Mouse (Mus musculus) retina, postnatal 1 day (tissue): ENCODE data around the gene Pld5.
A peak's percentile ranks its signal among the peaks of the same experiment; 100 is the strongest.

Source experiments
- DNase-seq: peaks from one replicate; pipeline ENCODE4 v3.0.0-alpha.2; 2012

Pld5 gene

GRCm38 (mm10) chr1:176274667-176275610 lies at the start of gene Pld5:
Gene Pld5, minus strand, starts transcription at chr1:176275312.
- DNase-seq: peak; percentile 63

- DNase-seq: no peak
Observed at GRCm38 (mm10) chr1:176315063-176315462, 40.0 kb upstream of the Pld5 start.

- no peak for DNase-seq
Observed at GRCm38 (mm10) chr1:176310174-176310573, 35.1 kb upstream of the Pld5 start.

GRCm38 (mm10) chr1:176289396-176289795 lies 14.3 kb upstream of the Pld5 start:
- no peak for DNase-seq

GRCm38 (mm10) chr1:176275611-176275980 lies 484 bp upstream of the Pld5 start:
- DNase-seq: no peak

- DNase-seq: no peak
Observed at GRCm38 (mm10) chr1:176248717-176249030, 26.4 kb downstream of the Pld5 start.

- no peak for DNase-seq
Observed at GRCm38 (mm10) chr1:176247885-176248716, 27.0 kb downstream of the Pld5 start.

DNA sequence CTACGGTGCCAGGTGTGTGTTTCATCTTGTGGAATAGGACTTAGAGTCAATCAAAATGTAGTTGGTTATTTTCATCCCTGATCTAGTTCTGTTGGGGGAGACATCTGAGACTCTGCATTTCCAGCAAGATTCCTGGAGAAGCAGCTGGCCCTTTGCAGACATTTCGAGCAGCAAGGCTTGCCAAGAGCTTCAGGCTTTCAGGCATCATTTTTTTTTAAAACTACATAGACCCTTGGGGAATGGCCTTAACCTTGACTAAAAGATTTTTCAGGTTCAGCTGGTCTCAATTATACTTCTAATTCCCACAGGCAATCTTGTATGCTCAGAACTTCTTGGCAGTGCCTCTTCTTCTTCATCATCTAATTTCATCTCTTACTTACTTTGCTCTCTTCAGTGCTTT lies 35.9 kb downstream of the Pld5 start:
- no peak for DNase-seq

- no peak for DNase-seq
Observed at GRCm38 (mm10) chr1:176223794-176224193, 51.3 kb downstream of the Pld5 start.

- DNase-seq: peak; percentile 71
Observed at GRCm38 (mm10) chr1:176223196-176223595, 51.9 kb downstream of the Pld5 start.

- no peak for DNase-seq
Observed at GRCm38 (mm10) chr1:176218217-176218616, 56.9 kb downstream of the Pld5 start.

DNA sequence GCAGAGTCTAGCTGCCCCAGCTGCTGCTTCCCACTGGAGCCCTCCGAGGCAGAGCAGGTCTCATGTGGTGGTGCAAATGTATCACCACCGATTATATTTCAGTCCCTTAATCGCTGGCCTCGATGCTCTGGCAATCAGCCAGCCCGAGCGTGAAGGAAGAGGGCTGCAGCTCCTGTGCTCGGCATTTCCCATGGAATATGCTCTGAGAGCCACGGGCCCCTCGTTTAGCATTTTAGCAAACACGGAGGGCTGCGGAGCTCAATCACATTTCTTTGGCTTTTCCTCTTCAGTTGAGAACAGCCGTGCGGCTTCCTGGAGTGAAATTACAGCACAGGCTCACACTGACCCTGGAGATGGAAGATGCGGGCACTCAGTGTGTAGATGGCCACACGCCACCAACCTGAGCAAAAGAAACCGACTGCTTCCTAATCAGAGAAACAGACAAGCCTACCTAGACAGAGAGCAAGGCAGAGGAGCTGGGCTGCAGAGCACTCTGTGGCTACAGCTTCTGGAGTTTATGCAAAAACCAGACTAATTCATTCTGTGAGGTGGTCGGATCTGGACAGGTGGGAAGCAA lies 61.4 kb downstream of the Pld5 start:
- peak; percentile 83 for DNase-seq

GRCm38 (mm10) chr1:176212922-176213644 lies 62.0 kb downstream of the Pld5 start:
- no peak for DNase-seq

GRCm38 (mm10) chr1:176210803-176211202 lies 64.3 kb downstream of the Pld5 start:
- no peak for DNase-seq

DNA sequence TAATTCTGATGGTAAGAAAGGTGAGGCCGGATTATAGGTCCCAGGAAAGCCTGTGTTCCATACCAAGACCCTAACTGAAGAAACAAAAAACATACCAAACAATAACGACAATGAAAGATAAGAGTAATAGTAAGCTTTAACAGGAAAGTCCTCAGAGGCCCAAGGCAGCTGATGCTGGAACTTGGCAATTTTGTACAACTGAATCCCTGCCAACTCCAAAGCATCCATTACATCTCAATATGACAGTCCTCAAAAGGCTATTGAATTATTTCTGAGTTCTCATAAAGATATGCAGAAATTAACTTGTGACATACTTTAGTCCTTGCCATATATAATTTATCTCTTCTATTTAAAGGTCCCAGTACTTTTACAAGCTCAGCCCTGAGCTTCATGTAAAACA lies 67.1 kb downstream of the Pld5 start:
- no peak for DNase-seq

DNA sequence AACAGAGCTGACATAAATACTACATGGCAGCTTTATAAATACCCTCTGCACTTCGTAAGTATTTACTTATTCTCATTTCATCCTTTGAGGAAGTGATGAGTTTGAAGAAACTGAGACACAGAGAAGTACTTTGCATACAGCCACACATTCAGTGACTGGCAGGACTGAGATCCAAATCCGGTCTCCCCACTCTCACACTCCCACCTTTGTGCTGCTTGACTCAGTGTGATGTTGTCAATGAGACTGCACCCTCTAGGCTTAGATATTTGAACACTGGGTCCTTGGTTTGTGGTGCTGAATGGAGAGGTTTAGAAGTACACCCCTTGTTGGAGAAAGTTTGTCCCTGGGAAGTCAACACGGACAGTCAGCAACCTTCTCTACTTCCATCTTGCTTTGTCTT lies 72.8 kb downstream of the Pld5 start:
- DNase-seq: no peak

DNA sequence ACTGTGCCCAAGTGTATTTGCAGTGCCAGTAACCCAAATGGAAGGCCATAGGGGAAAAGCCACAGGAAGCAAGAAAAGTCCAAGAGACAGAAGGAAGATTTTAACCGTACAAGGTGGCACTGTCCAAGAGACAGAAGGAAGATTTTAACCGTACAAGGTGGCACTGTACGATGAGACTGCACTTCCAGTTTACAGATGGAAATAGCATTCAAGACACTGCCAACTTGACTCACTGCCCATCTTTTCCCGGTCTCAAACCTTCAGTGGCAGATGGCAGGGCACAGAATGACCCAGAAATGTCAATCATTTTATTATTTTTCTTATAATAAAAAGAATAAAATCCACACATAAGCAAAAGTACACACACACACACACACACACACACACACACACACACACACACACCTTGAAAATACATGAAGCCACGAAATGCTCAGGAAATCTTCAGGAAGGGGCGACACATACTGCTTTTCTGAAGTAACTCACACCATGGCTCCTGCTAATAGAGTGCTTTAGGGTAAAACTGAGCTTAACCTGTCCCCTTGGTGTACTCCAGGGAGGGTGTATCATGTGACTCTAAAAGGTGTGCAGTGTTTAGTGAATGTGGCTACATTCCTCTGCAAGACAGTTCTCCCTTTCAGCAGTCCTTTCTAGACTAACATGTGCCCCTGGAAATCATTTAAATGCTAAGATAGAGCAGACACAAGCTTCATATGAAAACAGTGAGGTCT lies 77.9 kb downstream of the Pld5 start:
- no peak for DNase-seq

DNA sequence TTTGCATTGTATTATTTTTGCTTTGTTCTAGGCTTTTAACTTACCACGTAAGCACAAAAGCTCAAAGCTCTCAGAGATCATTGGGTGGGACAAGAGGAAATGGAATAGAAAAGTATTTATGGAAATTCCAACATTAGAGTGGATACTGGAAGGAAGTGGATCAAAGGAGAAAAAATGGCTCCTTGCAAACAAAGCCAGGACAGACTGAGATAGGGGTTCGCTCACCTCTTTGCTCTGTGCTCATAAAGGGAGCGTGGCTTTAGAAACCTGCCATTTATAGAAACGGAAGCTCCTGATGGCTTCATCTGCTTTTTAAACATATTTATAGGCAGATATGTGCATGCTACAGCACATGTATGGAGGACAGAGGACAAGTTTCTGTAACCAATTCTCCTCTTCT lies 78.8 kb downstream of the Pld5 start:
- no peak for DNase-seq

DNA sequence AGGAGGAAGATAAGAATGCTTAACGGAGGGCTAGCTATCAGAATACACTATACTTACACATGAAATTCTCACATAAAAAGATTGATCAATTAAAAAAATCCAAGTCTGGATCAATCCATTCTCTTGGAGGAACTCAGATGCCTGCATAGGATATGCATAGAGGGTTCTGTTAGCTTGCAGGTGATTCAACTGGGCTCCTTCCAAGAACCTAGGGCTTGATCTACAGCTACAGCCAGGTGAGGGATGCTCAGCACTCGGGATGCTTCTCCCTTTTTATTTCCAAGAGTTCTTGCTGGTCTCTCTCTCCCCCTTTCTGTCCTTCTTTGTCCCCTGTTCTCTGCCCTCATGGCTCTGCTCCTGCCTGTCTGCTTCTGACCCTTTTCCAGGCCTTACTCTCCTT lies 80.4 kb downstream of the Pld5 start:
- no peak for DNase-seq

DNA sequence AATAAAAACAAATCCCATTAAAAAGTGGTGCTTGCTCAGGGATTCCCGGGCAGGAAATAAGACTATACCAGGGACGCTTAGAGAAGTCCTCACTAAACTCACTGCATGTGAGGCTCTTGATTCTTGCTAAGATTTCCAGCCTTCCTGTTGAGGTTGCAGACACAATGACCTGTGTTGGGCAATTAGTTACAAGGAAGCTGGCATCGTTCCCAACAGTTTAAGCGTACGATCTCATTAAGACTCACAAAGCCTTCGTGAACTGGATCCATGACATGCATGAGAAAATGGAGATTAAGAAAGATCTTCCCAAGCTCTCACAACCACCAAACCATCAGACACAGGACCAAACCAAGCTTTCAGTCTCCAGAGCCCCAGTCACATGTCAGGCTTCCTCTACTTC lies 91.1 kb downstream of the Pld5 start:
- DNase-seq: peak; percentile 82

DNA sequence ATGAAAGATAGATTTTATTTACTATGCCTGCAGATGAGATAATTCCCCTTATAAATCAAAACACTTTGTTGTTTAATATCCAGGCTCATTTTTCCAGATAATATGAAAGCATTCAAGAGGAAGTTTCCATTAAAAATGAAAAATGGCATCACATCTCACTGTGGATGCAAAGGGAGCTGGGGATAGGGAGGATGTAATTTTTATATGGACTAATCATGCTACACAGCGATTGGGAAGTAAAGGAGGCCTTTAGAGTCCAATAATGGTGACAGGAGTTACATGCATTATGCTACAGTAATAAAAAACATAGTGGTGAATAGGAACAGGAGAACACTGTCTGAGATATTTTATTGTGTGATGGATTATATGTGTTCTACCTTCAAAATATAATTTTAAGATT lies 100.1 kb downstream of the Pld5 start:
- no peak for DNase-seq

GRCm38 (mm10) chr1:176167784-176168183 lies 107.3 kb downstream of the Pld5 start:
- DNase-seq: no peak
